Mouse (Mus musculus) heart, embryonic 11.5 days (tissue): ENCODE measurements at regions not wholly inside any gene's neighbourhood (a gene's known extent, or its start where the extent isn't known, plus 50 kb on each side); places are given as distances from the start of the nearest gene placed in this dataset.

Experiments used
- ATAC-seq: fragments of 200-750 bp; cut with Nextera tagmentation; replicated peaks from 2 replicates; pipeline ENCODE4 v1.8.0; 2017; ENCODE audit warnings: moderate library complexity; ENCODE audit not compliant: insufficient number of reproducible peaks, low FRiP score, low TSS enrichment
- H3K27ac ChIP-seq: fragments of 300-500 bp; sonication (generic); 2 replicates; pipeline ENCODE4 v1.5.1; 2014; ENCODE audit warnings: mild to moderate bottlenecking, low read depth, low read length
- H3K27me3 ChIP-seq: fragments of 300-500 bp; sonication (generic); 2 replicates; pipeline ENCODE4 v1.6.1; 2014; ENCODE audit warnings: mild to moderate bottlenecking, low read length, mixed read lengths; ENCODE audit not compliant: control insufficient read depth, insufficient read depth
- H3K36me3 ChIP-seq: fragments of 300-500 bp; sonication (generic); 2 replicates; pipeline ENCODE4 v1.6.1; 2014; ENCODE audit warnings: mild to moderate bottlenecking, low read length, moderate library complexity, mixed read lengths; ENCODE audit not compliant: control insufficient read depth, insufficient read depth
- H3K4me1 ChIP-seq: fragments of 300-500 bp; sonication (generic); 2 replicates; pipeline ENCODE4 v1.6.1; 2014; ENCODE audit warnings: low read length; ENCODE audit not compliant: control insufficient read depth, insufficient read depth
- H3K4me2 ChIP-seq: fragments of 300-500 bp; sonication (generic); 2 replicates; pipeline ENCODE4 v1.6.1; 2014; ENCODE audit warnings: mild to moderate bottlenecking, moderate library complexity
- H3K4me3 ChIP-seq: fragments of 300-500 bp; sonication (generic); 2 replicates; pipeline ENCODE4 v1.5.1; 2014; ENCODE audit warnings: low read depth, low read length
- H3K9ac ChIP-seq: fragments of 300-500 bp; sonication (generic); 2 replicates; pipeline ENCODE4 v1.6.1; 2014; ENCODE audit warnings: mild to moderate bottlenecking, low read depth, low read length, moderate library complexity
- H3K9me3 ChIP-seq: fragments of 300-500 bp; sonication (generic); replicated peaks from 2 replicates; pipeline ENCODE4 v1.6.1; 2016; ENCODE audit warnings: low read length; ENCODE audit not compliant: control insufficient read depth
- whole genome bisulfite sequencing: fragments of 180-500 bp; shearing (Covaris S2); extraction: QIAGEN DNeasy Blood & Tissue Kit; methylation state at CpG from one replicate; pipeline ENCODE4 v1.1.7; 2014; ENCODE audit not compliant: insufficient replicate concordance; 5-methylcytosine and 5-hydroxymethylcytosine counted together

DNA sequence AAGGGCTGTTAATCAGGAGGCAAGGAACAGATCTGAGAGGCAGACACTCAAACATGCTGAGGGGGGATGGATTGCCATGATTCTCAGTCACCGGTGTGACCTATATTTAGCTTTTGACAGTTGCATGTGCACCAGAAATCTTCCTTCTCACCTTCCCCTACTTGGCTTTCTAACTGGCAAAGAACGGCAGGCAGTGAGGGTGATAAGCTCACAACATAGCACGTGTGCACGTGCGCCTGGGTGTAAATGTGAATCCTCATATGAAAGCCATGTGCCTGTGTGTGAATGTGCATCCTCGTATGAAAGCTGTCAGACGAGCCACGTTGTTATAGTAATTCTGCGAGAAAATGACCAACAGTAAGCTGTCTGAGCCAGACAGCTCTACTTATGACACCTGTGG, 200.3 kb downstream of the Rap2a start:
- Histone ChIP-seq H3K27ac (no peak overlapping the region), H3K27me3 (no peaks in the 10 kb centered on the region), H3K9me3 (no peaks in the 10 kb centered on the region), H3K4me2 (no peak overlapping the region), H3K36me3 (no peaks in the 10 kb centered on the region), H3K9ac (no peak overlapping the region), H3K4me1 (no peaks in the 10 kb centered on the region; the same call in 1 of the 2 replicates), H3K4me3 (no peak overlapping the region)
- no peak for ATAC-seq
- 65% methylated on average over 9 of the region's 9 CpGs for WGBS

DNA sequence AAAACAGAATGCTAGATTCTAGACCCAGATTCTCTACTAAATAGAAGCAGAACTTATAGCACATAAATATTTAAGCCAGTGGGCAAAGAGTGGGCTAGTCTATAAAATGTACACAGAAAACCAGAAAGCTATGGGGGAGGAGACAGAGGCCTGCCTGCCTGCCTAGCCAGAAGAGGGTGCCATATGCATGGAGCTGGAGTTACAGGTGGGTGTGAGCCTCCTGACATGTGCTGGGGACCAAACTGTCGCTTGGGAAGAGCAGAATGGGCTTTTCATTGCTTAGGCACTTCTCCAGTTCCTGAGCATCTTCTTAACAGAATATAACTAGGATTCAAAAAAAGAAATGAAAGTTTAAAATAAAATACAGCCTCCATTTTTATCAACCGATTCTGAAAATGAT, 200.8 kb downstream of the Rap2a start:
- Histone ChIP-seq H3K27ac (no peak overlapping the region), H3K9ac (no peak overlapping the region), H3K4me3 (no peak overlapping the region), H3K27me3 (no peaks in the 10 kb centered on the region), H3K9me3 (no peaks in the 10 kb centered on the region), H3K4me1 (no peaks in the 10 kb centered on the region; the same call in 1 of the 2 replicates), H3K36me3 (no peaks in the 10 kb centered on the region), H3K4me2 (no peak overlapping the region)
- ATAC-seq = no peak
- WGBS = 69% methylated on average over 2 of the region's 2 CpGs

GRCm38 (mm10) chr14:120680272-120680671, 202.0 kb downstream of the Rap2a start:
- H3K4me2 ChIP-seq = no peak overlapping the region
- H3K9ac ChIP-seq = no peak overlapping the region
- WGBS = 88% methylated on average over 2 of the region's 2 CpGs
- no peaks in the 10 kb centered on the region for H3K27me3 ChIP-seq
- no peak for ATAC-seq
- no peaks in the 10 kb centered on the region; the same call in 1 of the 2 replicates for H3K4me1 ChIP-seq
- no peak overlapping the region for H3K27ac ChIP-seq
- H3K36me3 ChIP-seq = no peaks in the 10 kb centered on the region
- no peak overlapping the region for H3K4me3 ChIP-seq
- H3K9me3 ChIP-seq = no peaks in the 10 kb centered on the region

DNA sequence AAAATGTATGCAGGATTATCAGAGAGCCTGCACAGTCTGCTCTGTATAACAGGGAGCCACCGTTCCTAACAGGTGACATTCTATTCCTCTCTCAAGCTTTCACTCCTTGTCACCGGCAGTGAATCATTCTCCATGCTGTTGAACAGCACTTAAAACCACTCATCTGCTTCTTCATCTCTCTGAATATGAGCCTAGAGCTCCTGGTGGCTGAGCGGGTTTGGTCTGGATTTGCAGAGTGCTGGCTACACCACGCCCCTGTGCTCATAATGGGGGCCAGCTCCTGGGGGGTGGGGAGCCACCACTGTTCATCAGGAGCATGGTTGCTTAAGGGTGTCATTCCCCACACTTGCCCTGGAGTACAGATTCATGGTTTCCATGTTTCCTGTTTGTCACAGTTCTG, 207.0 kb downstream of the Rap2a start:
- Histone ChIP-seq H3K36me3 (no peaks in the 10 kb centered on the region), H3K4me2 (no peak overlapping the region), H3K4me3 (no peak overlapping the region), H3K27me3 (no peaks in the 10 kb centered on the region), H3K4me1 (no peaks in the 10 kb centered on the region), H3K27ac (no peak overlapping the region), H3K9me3 (no peaks in the 10 kb centered on the region), H3K9ac (no peak overlapping the region)
- 70% methylated on average over 4 of the region's 4 CpGs for WGBS
- ATAC-seq = no peak

- no peak for ATAC-seq
- H3K36me3 ChIP-seq = no peaks in the 10 kb centered on the region
These were observed 207.6 kb downstream of the Rap2a start for GRCm38 (mm10) chr14:120685877-120686276.

GRCm38 (mm10) chr14:120686751-120687150, 208.5 kb downstream of the Rap2a start:
- WGBS = 73% methylated on average over 4 of the region's 4 CpGs
- no peaks in the 10 kb centered on the region for H3K4me1 ChIP-seq
- H3K9me3 ChIP-seq = no peaks in the 10 kb centered on the region
- no peak overlapping the region for H3K4me3 ChIP-seq
- H3K4me2 ChIP-seq = no peak overlapping the region
- H3K9ac ChIP-seq = no peak overlapping the region
- H3K36me3 ChIP-seq = no peaks in the 10 kb centered on the region
- ATAC-seq = no peak
- H3K27ac ChIP-seq = no peak overlapping the region
- H3K27me3 ChIP-seq = no peaks in the 10 kb centered on the region

More at GRCm38 (mm10) chr14:120685877-120686276, 207.6 kb downstream of the Rap2a start:
- 78% methylated on average over 7 of the region's 7 CpGs for WGBS
- Histone ChIP-seq H3K4me3 (no peak overlapping the region), H3K27me3 (no peaks in the 10 kb centered on the region), H3K4me2 (no peak overlapping the region), H3K4me1 (no peaks in the 10 kb centered on the region), H3K9me3 (no peaks in the 10 kb centered on the region), H3K27ac (no peak overlapping the region), H3K9ac (no peak overlapping the region)

DNA sequence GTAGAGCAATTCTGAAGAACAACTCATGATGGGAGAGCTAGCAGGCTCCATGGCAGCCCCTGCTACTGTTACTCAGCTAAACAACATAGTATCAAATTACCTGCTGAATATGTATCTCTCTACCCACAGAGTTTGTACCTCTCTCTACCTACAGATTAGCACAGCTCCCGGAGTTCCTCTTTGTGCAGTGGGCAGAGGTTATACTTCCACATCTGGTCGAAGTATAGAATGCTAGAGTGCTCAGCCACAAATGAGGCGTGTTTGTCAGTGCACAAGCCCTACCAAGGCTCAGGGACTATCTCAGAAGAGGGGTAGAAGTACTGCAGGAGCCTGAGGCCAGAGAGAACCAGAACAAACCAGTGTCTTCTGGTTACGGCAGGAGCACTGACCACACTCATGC, 211.6 kb upstream of the Ipo5 start:
- H3K4me1 ChIP-seq = no peaks in the 10 kb centered on the region
- H3K4me3 ChIP-seq = no peak overlapping the region
- H3K27me3 ChIP-seq = no peaks in the 10 kb centered on the region
- H3K9ac ChIP-seq = no peak overlapping the region
- H3K9me3 ChIP-seq = no peaks in the 10 kb centered on the region
- H3K4me2 ChIP-seq = no peak overlapping the region
- no peak overlapping the region for H3K27ac ChIP-seq
- no peak for ATAC-seq
- WGBS = 75% methylated on average over 4 of the region's 4 CpGs
- H3K36me3 ChIP-seq = no peaks in the 10 kb centered on the region

- WGBS = 68% methylated on average over 4 of the region's 4 CpGs
- H3K9me3 ChIP-seq = no peaks in the 10 kb centered on the region
These were observed 205.7 kb upstream of the Ipo5 start for GRCm38 (mm10) chr14:120705301-120705801.

GRCm38 (mm10) chr14:120710782-120711181, 200.2 kb upstream of the Ipo5 start:
- Histone ChIP-seq H3K9me3 (no peaks in the 10 kb centered on the region), H3K9ac (no peak overlapping the region), H3K4me1 (no peaks in the 10 kb centered on the region), H3K4me3 (no peak overlapping the region), H3K27ac (no peak overlapping the region), H3K27me3 (no peaks in the 10 kb centered on the region), H3K4me2 (no peak overlapping the region), H3K36me3 (no peaks in the 10 kb centered on the region)
- 73% methylated on average over 4 of the region's 4 CpGs for WGBS
- ATAC-seq = no peak

More at GRCm38 (mm10) chr14:120705301-120705801, 205.7 kb upstream of the Ipo5 start:
- H3K36me3 ChIP-seq = no peaks in the 10 kb centered on the region
- no peak for ATAC-seq
- H3K4me3 ChIP-seq = no peak overlapping the region
- no peaks in the 10 kb centered on the region for H3K27me3 ChIP-seq
- H3K4me1 ChIP-seq = no peaks in the 10 kb centered on the region
- no peak overlapping the region for H3K4me2 ChIP-seq
- H3K9ac ChIP-seq = no peak overlapping the region
- H3K27ac ChIP-seq = no peak overlapping the region
